Mouse (Mus musculus) gastrocnemius, postnatal 10 days (tissue): ENCODE data around the gene Pou2f3. TPM values are rescaled to one million over a fixed set of nuclear protein-coding genes. Genes with fewer than 3 reads are reported as not detected.
"Not testable (repeated sequence)": the region's sequence is repeated elsewhere in the genome, so short reads cannot be mapped to it uniquely, and the experiment has no call there.

Experiments used
- DNase-seq: peaks from one replicate; pipeline ENCODE4 v3.0.0; 2021; ENCODE audit warnings: mixed read lengths
- total RNA-seq, 2 experiments: library from RNA; stranded (reverse); gene quantifications; 2 replicates each; pipeline ENCODE4 v1.2.3; 2021

Pou2f3 gene
- total RNA-seq, 2 experiments from 2014 or later = 0.09 TPM; not detected in 1

- no peak for DNase-seq
Observed at GRCm38 (mm10) chr9:43155960-43156359, 54.2 kb downstream of the Pou2f3 start.

DNA sequence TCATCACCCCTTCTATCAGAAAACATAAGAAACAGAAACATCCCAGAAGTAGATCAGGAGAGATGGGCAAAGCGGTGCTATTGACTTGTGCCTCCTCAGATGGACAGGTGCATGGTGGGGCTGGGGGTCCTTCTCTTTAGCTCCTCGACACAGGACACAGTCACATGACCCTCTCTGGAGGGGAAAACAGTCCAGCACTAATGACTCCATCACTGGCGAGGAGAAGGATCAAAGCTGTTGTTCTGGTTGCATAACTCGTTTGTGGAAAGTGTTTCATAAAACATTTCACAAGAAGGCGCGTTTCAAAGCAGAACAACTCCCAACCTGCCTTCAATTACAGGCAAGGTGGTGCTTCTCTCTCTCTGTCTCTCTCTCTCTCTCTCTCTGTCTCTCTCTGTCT, 58.4 kb downstream of the Pou2f3 start:
- DNase-seq = no peak

GRCm38 (mm10) chr9:43150957-43151356, 59.2 kb downstream of the Pou2f3 start:
- DNase-seq = no peak

- no peak for DNase-seq
Observed at GRCm38 (mm10) chr9:43150075-43150474, 60.1 kb downstream of the Pou2f3 start.

GRCm38 (mm10) chr9:43149498-43149897, 60.7 kb downstream of the Pou2f3 start:
- DNase-seq = no peak

- DNase-seq = no peak
Observed at GRCm38 (mm10) chr9:43145196-43145595, 65.0 kb downstream of the Pou2f3 start.

- no peak for DNase-seq
Observed at GRCm38 (mm10) chr9:43144206-43144810, 65.9 kb downstream of the Pou2f3 start.

DNA sequence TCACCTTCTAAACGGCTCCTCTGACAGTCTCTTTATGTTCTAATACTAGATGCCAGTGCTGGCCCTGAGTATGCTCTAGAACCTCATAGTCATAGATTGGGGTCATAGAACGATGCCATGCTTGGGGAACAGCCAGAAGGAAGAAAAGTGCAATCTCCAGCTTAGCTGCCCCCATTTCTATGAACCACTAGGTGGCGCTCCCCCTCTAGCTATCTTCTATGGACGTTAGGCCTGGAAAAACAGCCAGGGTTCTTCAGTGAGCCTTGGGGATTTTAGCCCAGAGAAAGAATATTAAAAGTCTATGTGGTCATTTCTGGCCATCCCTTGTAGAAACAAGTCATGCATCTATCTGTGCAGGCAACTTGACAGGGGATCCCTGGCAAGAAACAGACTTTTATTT, 68.3 kb downstream of the Pou2f3 start:
- peak; percentile 74 for DNase-seq

GRCm38 (mm10) chr9:43133525-43133924, 76.6 kb downstream of the Pou2f3 start:
- DNase-seq = no peak

DNA sequence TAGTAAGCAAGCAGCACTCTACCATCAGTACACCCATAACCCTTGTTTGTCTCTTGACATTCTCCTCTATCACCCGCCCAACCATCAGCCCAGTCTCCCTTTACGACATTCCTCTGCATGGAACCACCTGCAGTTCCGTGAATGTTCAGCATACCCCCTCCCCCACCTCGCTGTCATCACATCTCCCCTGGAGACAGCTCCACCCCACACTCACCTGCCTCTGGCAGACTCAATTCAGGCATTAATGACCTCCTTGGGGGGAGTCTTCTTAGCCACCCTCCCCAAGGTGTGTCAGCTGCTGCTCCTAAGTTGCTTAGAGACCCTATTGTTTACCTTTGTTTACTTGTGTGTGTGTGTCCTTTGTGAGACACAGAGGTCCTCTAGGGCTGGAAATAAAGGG, 77.8 kb downstream of the Pou2f3 start:
- no peak for DNase-seq

- no peak for DNase-seq
Observed at GRCm38 (mm10) chr9:43131940-43132339, 78.2 kb downstream of the Pou2f3 start.

GRCm38 (mm10) chr9:43130684-43131083, 79.5 kb downstream of the Pou2f3 start:
- DNase-seq = no peak

DNA sequence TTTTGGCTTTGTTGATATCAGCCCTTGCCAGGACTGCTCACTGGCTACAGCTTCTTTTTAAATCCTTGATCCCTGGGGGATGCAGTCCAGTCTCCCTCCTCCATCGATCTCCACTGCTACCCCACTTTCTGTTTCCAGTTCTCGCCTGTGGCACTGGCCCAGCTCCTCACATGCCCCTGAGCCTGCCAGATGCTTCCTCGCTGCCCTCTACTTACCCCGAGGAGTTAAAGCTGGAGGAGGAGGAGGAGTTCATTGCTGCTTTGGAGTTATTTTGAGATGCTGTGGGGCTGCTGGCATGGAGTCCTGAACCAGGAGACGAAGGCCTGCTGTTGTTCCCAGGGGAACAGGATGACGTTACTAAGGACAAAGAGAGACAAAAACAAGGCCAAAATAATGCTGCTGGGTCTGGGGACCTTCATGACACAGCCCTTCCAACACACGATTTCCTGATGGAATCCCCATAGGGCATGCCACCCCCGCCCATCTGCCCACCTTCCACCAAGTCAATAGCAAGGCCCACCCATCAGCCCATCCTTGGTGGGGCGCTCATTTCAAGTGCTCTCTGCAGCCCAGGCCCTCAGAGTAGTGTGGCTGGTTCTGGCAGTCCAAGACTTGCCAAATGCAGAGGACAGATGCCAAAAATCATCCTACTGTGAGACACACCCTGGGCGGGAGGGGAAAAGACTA, 82.9 kb downstream of the Pou2f3 start:
- DNase-seq = peak; percentile 32

GRCm38 (mm10) chr9:43122379-43122778, 87.8 kb downstream of the Pou2f3 start:
- no peak for DNase-seq

- DNase-seq = not testable (repeated sequence)
Observed at GRCm38 (mm10) chr9:43121948-43122347, 88.2 kb downstream of the Pou2f3 start.

GRCm38 (mm10) chr9:43116997-43117336, 93.2 kb downstream of the Pou2f3 start:
- DNase-seq = no peak

- DNase-seq = peak; percentile 56
Observed at GRCm38 (mm10) chr9:43116134-43116996, 93.8 kb downstream of the Pou2f3 start, which contains the start of gene Tmem136. Gene Tmem136, minus strand, starts transcription at chr9:43116570.

- DNase-seq = no peak
Observed at GRCm38 (mm10) chr9:43115431-43116133, 94.6 kb downstream of the Pou2f3 start.

DNA sequence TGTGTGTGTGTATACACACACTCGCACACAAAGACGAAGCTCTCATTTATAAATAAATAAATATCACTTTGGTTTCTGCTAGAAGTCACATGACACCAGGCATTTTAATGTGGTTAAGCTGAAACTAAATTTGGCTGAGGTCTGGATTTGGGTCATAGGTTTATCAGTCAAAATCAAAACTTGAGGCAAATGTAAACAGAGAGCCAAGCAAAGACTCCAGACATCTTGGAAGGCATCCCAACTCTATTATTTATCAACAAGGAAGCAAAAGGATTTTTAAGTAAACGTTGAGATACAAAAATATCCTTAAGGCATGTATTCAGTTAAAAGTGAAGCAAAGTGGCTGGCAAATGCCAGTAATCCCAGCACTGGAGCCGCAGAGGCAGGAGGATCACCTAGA, 95.3 kb downstream of the Pou2f3 start:
- no peak for DNase-seq

- DNase-seq = no peak
Observed at GRCm38 (mm10) chr9:43110286-43110980, 99.7 kb downstream of the Pou2f3 start.

DNA sequence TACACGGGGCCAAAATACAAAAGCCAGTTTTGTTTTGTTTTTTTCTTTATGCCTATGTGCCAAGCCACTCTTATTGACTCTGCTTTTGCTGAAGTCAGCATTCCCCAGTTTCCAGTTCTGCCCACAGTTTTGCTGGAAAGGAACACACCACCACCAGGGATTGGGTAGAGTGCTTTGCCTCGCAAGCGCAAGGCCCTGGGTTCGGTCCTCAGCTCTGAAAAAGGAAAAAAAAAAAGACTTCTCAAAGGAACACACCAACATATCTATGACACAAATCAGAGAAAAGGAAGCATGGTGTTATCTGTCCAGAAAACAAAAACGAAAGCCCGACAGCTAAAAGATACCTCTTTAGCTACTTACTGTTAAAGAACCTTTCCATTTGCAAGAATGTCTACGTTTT, 101.0 kb downstream of the Pou2f3 start:
- no peak for DNase-seq

GRCm38 (mm10) chr9:43108721-43109120, 101.4 kb downstream of the Pou2f3 start:
- no peak for DNase-seq
